Comparison of ENCODE assay signal across 8 mouse cellular contexts in genomic region chr15:31366596-31367480, GRCm38 (mm10). TPM values are rescaled to one million over a fixed set of nuclear protein-coding genes. Genes with fewer than 3 reads are reported as not detected.
A peak's percentile ranks its signal among the peaks of the same experiment; 100 is the strongest.
DNase-seq lines count a peak whose midpoint lies in the region; ATAC-seq lines count a peak whose summit lies in the region.

No protein-coding gene starts in this region.

- under 1% methylated on average over 69 of the region's 72 CpGs for WGBS in heart, embryonic 16.5 days
- WGBS in liver, embryonic 12.5 days (ENCODE audit: insufficient replicate concordance) = under 1% methylated on average over 72 of the region's 72 CpGs
- under 1% methylated on average over 69 of the region's 72 CpGs for WGBS in neural tube, embryonic 15.5 days

- H3K4me3 ChIP-seq in heart, embryonic 16.5 days (ENCODE audit: low read length) = peak overlapping the region; percentile 70
- peak overlapping the region; percentile 57 for H3K4me3 ChIP-seq in liver, embryonic 12.5 days
- H3K4me3 ChIP-seq in neural tube, embryonic 15.5 days (replicated peaks) = peak overlapping the region; percentile 57

- H3K9ac ChIP-seq in heart, embryonic 16.5 days (ENCODE audit: low read length) = peak overlapping the region; percentile 83
- H3K9ac ChIP-seq in liver, embryonic 12.5 days = no peak overlapping the region
- H3K9ac ChIP-seq in neural tube, embryonic 15.5 days (replicated peaks) = peak overlapping the region; percentile 47

- 0 out of 2 replicates have a peak overlapping the region, but pooled peaks have one; percentile 39 for H3K27ac ChIP-seq in heart, embryonic 16.5 days (ENCODE audit: low read length)
- no peak overlapping the region for H3K27ac ChIP-seq in liver, embryonic 12.5 days
- H3K27ac ChIP-seq in neural tube, embryonic 15.5 days (replicated peaks) = no peak overlapping the region

- ATAC-seq in common myeloid progenitor, adult 5-6 weeks (replicated peaks; ENCODE audit: low read depth, poor library complexity, severe bottlenecking) = 0 out of 2 replicates have a peak, but pooled peaks have one; percentile 4
- ATAC-seq in heart, embryonic 16.5 days (replicated peaks; ENCODE audit: extremely low read depth, insufficient read depth, low FRiP score) = peak; percentile 31; the same call in 1 of the 2 replicates
- ATAC-seq in liver, embryonic 12.5 days = no peak
- ATAC-seq in neural tube, embryonic 15.5 days (ENCODE audit: low FRiP score) = peak; percentile 8; the same call in 1 of the 2 replicates
- no peak for ATAC-seq in megakaryocyte-erythroid progenitor cell, adult 5-6 weeks (replicated peaks; ENCODE audit: low FRiP score, low TSS enrichment, poor library complexity, severe bottlenecking)

- H3K9me3 ChIP-seq in heart, embryonic 16.5 days (replicated peaks; ENCODE audit: control insufficient read depth, low read length) = peaks cover 3% of the 10 kb centered on the region; the same call in 1 of the 2 replicates
- no peaks in the 10 kb centered on the region for H3K9me3 ChIP-seq in liver, embryonic 12.5 days (replicated peaks)
- no peaks in the 10 kb centered on the region for H3K9me3 ChIP-seq in neural tube, embryonic 15.5 days (replicated peaks)

- peaks cover 4% of the 10 kb centered on the region; the same call in 1 of the 2 replicates for H3K4me1 ChIP-seq in heart, embryonic 16.5 days (ENCODE audit: control insufficient read depth, insufficient read depth, low read length)
- peaks cover 18% of the 10 kb centered on the region for H3K4me1 ChIP-seq in liver, embryonic 12.5 days
- H3K4me1 ChIP-seq in neural tube, embryonic 15.5 days = peaks cover 38% of the 10 kb centered on the region

- H3K27me3 ChIP-seq in heart, embryonic 16.5 days (ENCODE audit: control insufficient read depth, insufficient read depth, low read length) = peaks cover 20% of the 10 kb centered on the region; the same call in 1 of the 2 replicates
- peaks cover 68% of the 10 kb centered on the region for H3K27me3 ChIP-seq in liver, embryonic 12.5 days (replicated peaks)
- H3K27me3 ChIP-seq in neural tube, embryonic 15.5 days (replicated peaks) = peaks cover 68% of the 10 kb centered on the region

- DNase-seq in kidney, adult 9 months = peak; percentile 19
- no peak for DNase-seq in kidney, adult 8-10 months
- no peak for DNase-seq in spleen, postnatal 4 days (ENCODE audit: low spot score in 2 of 2)

- H3K4me2 ChIP-seq in heart, embryonic 16.5 days (ENCODE audit: low read depth, low read length) = peak overlapping the region; percentile 98
- H3K4me2 ChIP-seq in liver, embryonic 12.5 days = peak overlapping the region; percentile 76
- peak overlapping the region; percentile 100 for H3K4me2 ChIP-seq in neural tube, embryonic 15.5 days

- H3K36me3 ChIP-seq in heart, embryonic 16.5 days (ENCODE audit: control insufficient read depth, insufficient read depth) = no peaks in the 10 kb centered on the region
- H3K36me3 ChIP-seq in liver, embryonic 12.5 days = no peaks in the 10 kb centered on the region
- H3K36me3 ChIP-seq in neural tube, embryonic 15.5 days = no peaks in the 10 kb centered on the region

RNA-seq across cellular contexts. Expression of gene Ankrd33b, which starts 0.7 kb away (rescaled TPM):
- 0.23 and 2.2 TPM in 2 replicates for total RNA-seq in common myeloid progenitor, adult 5-6 weeks (2017)
- 4.6 and 5.4 TPM in 2 replicates for polyA plus RNA-seq in heart, embryonic 16.5 days (2015; fragmentation: Nextera tagmentation; extraction: Ambion mirVana)
- polyA plus RNA-seq in liver, embryonic 12.5 days (2016; fragmentation: Nextera tagmentation; extraction: Ambion mirVana) = 0.50 and 0.60 TPM in 2 replicates
- 0.70 and 2.6 TPM in 2 replicates for polyA plus RNA-seq in neural tube, embryonic 15.5 days (2015; fragmentation: Nextera tagmentation; extraction: Ambion mirVana)
- total RNA-seq in megakaryocyte-erythroid progenitor cell, adult 5-6 weeks (2014; fragmentation: Nextera tagmentation) = 1.6 TPM in 1 of 2 replicates, not detected in the other
- not detected in 2 replicates for total RNA-seq in megakaryocyte-erythroid progenitor cell, adult 5-6 weeks (2017)

Comparison
In these comparisons a context has a peak if more than half of its experiments do, and no peak if none do; other contexts are left out.
1. ATAC-seq: peak in common myeloid progenitor, adult 5-6 weeks (single experiment), heart, embryonic 16.5 days (single experiment) and neural tube, embryonic 15.5 days (single experiment); none in liver, embryonic 12.5 days (single experiment) and megakaryocyte-erythroid progenitor cell, adult 5-6 weeks (single experiment).
2. Peak in every context shown above with its lines, with median percentiles within 50 percentile points of each other: H3K4me2 ChIP-seq and H3K4me3 ChIP-seq.